Mouse (Mus musculus): ENCODE data around the gene Inafm2. TPM values are rescaled to one million over a fixed set of nuclear protein-coding genes. Genes with fewer than 3 reads are reported as not detected.
A peak's percentile ranks its signal among the peaks of the same experiment; 100 is the strongest.

The Inafm2 gene
- polyA plus RNA-seq, 1 experiment from 2014 or later, result 19.8 TPM

DNA sequence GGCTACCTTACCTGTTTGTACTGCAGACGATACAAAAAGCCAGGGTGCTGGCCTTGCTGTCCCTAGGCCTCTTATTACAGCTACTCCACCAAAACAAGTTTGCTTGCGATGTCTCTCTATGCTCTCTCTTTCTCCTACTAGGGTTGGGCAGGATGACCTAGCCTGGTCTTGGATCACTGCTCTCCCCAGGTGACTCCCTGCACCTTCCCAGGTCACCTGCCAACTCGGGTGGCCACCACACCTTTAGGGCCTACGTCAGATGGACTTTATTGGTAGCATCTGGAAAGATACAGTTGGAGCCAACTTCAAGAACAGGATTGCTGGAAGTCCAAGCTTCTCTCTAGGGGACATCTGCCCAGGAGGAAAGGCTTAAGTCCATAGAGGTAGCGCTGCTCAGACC lies 19.3 kb downstream of the Inafm2 start:
- DNase-seq (ENCODE audit: extremely low spot score, low spot score), result no peak
- Histone ChIP-seq H3K27ac (no peak overlapping the region), H3K36me3 (replicated peaks) (no peaks in the 10 kb centered on the region), H3K9me3 (no peaks in the 10 kb centered on the region), H3K27me3 (ENCODE audit: poor library complexity, severe bottlenecking) (peaks cover 46% of the 10 kb centered on the region), H3K4me1 (peaks cover 36% of the 10 kb centered on the region), H3K4me3 (no peak overlapping the region)
- WGBS, result 83% methylated on average over 5 of the region's 5 CpGs

DNA sequence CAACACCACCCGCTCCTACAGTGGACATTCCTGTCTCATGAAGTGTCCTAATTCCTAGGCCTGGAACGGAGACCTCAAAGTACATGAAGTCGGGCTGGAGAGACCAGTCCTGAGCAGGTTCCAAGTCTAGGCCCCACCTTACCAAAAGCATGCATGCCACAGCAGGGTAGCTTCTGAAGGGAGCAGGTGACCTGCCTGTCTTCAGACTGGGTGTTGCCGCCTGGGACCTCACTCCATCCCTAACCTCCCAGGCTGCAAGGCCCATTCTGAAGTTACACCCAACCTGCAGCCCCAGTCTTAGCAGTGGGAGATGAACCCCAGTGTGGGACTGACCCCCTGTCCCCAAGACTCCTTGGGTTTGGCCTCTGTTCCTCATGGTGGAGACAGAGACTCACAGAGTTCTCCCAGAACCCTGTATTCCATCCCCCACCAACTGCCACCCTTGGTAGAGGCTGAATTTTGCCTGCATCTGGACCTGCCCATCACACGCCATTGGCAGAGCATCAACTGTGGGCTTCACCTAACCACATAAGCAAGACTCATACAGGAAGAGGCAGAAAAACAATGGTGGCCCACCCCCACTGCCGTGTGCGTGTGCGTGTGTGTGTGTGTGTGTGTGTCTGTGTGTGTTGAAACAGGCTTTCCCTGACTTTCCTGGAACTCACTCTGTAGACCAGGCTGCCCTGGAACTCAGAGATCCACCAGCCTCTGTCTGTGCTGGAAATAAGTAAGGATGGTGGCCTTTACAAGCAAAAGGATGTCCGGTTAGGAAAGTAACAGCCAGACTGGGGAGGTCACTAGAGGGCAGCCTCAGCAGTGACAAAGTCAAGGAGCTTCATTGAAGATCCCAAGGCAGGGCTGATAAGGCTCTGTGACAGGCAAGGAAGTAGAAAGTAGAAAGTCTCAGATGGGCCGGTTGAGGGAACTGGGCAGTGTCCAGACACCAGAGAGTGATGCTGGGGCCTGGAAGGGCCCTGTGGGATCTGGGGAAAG lies 20.8 kb downstream of the Inafm2 start:
- H3K4me1 ChIP-seq, result peaks cover 31% of the 10 kb centered on the region
- WGBS, result 77% methylated on average over 10 of the region's 10 CpGs
- H3K27ac ChIP-seq, result no peak overlapping the region

GRCm38 (mm10) chr2:118772158-118772874 lies 26.8 kb downstream of the Inafm2 start, which contains the start of gene Phgr1:
Gene Phgr1, plus strand, starts transcription at chr2:118772769.
- no peaks in the 10 kb centered on the region for H3K27me3 ChIP-seq (ENCODE audit: poor library complexity, severe bottlenecking)
- H3K4me1 ChIP-seq, result no peaks in the 10 kb centered on the region; the same call in 1 of the 2 replicates
- no peaks in the 10 kb centered on the region for H3K9me3 ChIP-seq
- WGBS, result 76% methylated on average over 6 of the region's 6 CpGs
- DNase-seq (ENCODE audit: extremely low spot score, low spot score), result no peak
- no peaks in the 10 kb centered on the region for H3K36me3 ChIP-seq (replicated peaks)
- H3K4me3 ChIP-seq, result no peak within 1 kb of the TSS
- no peak within 1 kb of the TSS for H3K27ac ChIP-seq

More for the DNA sequence above, 20.8 kb downstream of the Inafm2 start:
- Histone ChIP-seq H3K36me3 (replicated peaks) (no peaks in the 10 kb centered on the region), H3K27me3 (ENCODE audit: poor library complexity, severe bottlenecking) (peaks cover 31% of the 10 kb centered on the region), H3K4me3 (no peak overlapping the region), H3K9me3 (no peaks in the 10 kb centered on the region)
- no peak for DNase-seq (ENCODE audit: extremely low spot score, low spot score)

- Histone ChIP-seq H3K27me3 (ENCODE audit: poor library complexity, severe bottlenecking) (peaks cover 7% of the 10 kb centered on the region), H3K4me1 (peaks cover 8% of the 10 kb centered on the region), H3K9me3 (no peaks in the 10 kb centered on the region), H3K27ac (no peak overlapping the region), H3K4me3 (no peak overlapping the region), H3K36me3 (replicated peaks) (no peaks in the 10 kb centered on the region)
- no peak for DNase-seq (ENCODE audit: extremely low spot score, low spot score)
- WGBS, result 93% methylated on average over 2 of the region's 2 CpGs
These were observed 29.0 kb downstream of the Inafm2 start for GRCm38 (mm10) chr2:118774536-118774935.

- no peak overlapping the region for H3K4me3 ChIP-seq
- H3K4me1 ChIP-seq, result peaks cover 16% of the 10 kb centered on the region
- H3K27ac ChIP-seq, result no peak overlapping the region
- 77% methylated on average over 1 of the region's 1 CpGs for WGBS
- H3K9me3 ChIP-seq, result no peaks in the 10 kb centered on the region
- peaks cover 15% of the 10 kb centered on the region for H3K27me3 ChIP-seq (ENCODE audit: poor library complexity, severe bottlenecking)
- DNase-seq (ENCODE audit: extremely low spot score, low spot score), result no peak
- H3K36me3 ChIP-seq (replicated peaks), result no peaks in the 10 kb centered on the region
These were observed 29.8 kb downstream of the Inafm2 start for GRCm38 (mm10) chr2:118775396-118775795.

DNA sequence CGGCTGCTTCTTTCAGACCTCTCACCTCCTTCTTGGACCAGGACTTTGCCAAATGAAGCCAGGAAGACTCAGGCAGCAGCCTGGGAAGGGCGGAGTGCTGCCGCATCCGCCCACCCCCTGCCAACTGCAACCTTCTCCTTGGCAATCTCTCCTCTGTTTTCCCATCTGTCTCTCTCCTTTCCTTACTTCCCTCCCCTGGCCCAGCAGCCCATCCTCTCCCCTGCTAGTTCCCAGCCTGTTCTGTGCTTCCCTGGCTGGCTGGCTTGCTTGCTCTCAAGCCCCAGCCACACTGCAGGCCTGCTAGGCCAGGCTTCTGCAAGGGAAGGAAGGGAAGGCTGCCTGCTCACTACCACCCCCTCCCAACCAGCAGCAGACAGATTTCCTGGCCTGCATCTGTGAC lies 30.3 kb downstream of the Inafm2 start:
- Histone ChIP-seq H3K27me3 (ENCODE audit: poor library complexity, severe bottlenecking) (peaks cover 19% of the 10 kb centered on the region), H3K27ac (no peak overlapping the region), H3K36me3 (replicated peaks) (no peaks in the 10 kb centered on the region), H3K9me3 (no peaks in the 10 kb centered on the region), H3K4me3 (no peak overlapping the region), H3K4me1 (peaks cover 16% of the 10 kb centered on the region)
- DNase-seq (ENCODE audit: extremely low spot score, low spot score), result no peak
- 93% methylated on average over 3 of the region's 4 CpGs for WGBS

GRCm38 (mm10) chr2:118776295-118776694 lies 30.7 kb downstream of the Inafm2 start:
- H3K36me3 ChIP-seq (replicated peaks), result no peaks in the 10 kb centered on the region
- H3K9me3 ChIP-seq, result no peaks in the 10 kb centered on the region
- peaks cover 23% of the 10 kb centered on the region for H3K27me3 ChIP-seq (ENCODE audit: poor library complexity, severe bottlenecking)
- H3K27ac ChIP-seq, result no peak overlapping the region
- no peak for DNase-seq (ENCODE audit: extremely low spot score, low spot score)
- WGBS, result 81% methylated on average over 2 of the region's 2 CpGs
- no peak overlapping the region for H3K4me3 ChIP-seq
- peaks cover 16% of the 10 kb centered on the region for H3K4me1 ChIP-seq

- Histone ChIP-seq H3K36me3 (replicated peaks) (no peaks in the 10 kb centered on the region), H3K27me3 (ENCODE audit: poor library complexity, severe bottlenecking) (peaks cover 23% of the 10 kb centered on the region), H3K4me1 (peaks cover 16% of the 10 kb centered on the region), H3K9me3 (no peaks in the 10 kb centered on the region), H3K4me3 (no peak overlapping the region), H3K27ac (no peak overlapping the region)
- no peak for DNase-seq (ENCODE audit: extremely low spot score, low spot score)
- 81% methylated on average over 4 of the region's 4 CpGs for WGBS
These were observed 32.9 kb downstream of the Inafm2 start for GRCm38 (mm10) chr2:118778418-118778817.

- H3K27ac ChIP-seq, result peak overlapping the region; percentile 81
- H3K36me3 ChIP-seq (replicated peaks), result no peaks in the 10 kb centered on the region
- H3K4me1 ChIP-seq, result peaks cover 16% of the 10 kb centered on the region
- H3K4me3 ChIP-seq, result peak overlapping the region; percentile 51
- WGBS, result 8% methylated on average over 10 of the region's 10 CpGs
- no peak for DNase-seq (ENCODE audit: extremely low spot score, low spot score)
- no peaks in the 10 kb centered on the region for H3K9me3 ChIP-seq
- H3K27me3 ChIP-seq (ENCODE audit: poor library complexity, severe bottlenecking), result peaks cover 23% of the 10 kb centered on the region
These were observed 33.5 kb downstream of the Inafm2 start for GRCm38 (mm10) chr2:118779065-118779464.

- Histone ChIP-seq H3K27me3 (ENCODE audit: poor library complexity, severe bottlenecking) (peaks cover 23% of the 10 kb centered on the region), H3K27ac (peak within 1 kb of the TSS; percentile 81), H3K4me3 (peak within 1 kb of the TSS; percentile 51), H3K36me3 (replicated peaks) (no peaks in the 10 kb centered on the region), H3K9me3 (no peaks in the 10 kb centered on the region), H3K4me1 (peaks cover 16% of the 10 kb centered on the region)
- DNase-seq (ENCODE audit: extremely low spot score, low spot score), result peak; percentile 95
- WGBS, result 13% methylated on average over 39 of the region's 39 CpGs
These were observed 34.2 kb downstream of the Inafm2 start, which contains the start of gene Disp2 for GRCm38 (mm10) chr2:118779504-118780480. Gene Disp2, plus strand, starts transcription at chr2:118779719.

DNA sequence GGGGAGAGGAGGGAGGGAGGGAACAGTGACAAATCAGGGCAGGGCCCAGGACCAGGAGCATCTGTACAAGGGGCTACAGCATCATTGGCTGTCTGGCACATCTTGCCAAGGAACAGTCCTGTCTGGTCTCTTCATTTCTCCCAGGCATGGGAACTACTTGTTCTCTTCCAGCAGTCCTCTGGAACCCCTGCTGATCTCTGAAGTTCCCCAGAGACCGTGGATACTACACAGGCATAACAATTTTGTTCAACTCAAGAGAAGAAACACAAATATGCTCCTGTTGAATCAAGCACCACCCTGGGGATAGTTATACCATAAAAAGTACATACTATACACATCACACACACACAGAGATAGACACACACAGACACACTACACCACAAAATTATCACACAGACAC lies 35.6 kb downstream of the Inafm2 start:
- H3K4me3 ChIP-seq, result no peak overlapping the region
- no peaks in the 10 kb centered on the region for H3K36me3 ChIP-seq (replicated peaks)
- peaks cover 23% of the 10 kb centered on the region for H3K27me3 ChIP-seq (ENCODE audit: poor library complexity, severe bottlenecking)
- H3K27ac ChIP-seq, result no peak overlapping the region
- DNase-seq (ENCODE audit: extremely low spot score, low spot score), result no peak
- 68% methylated on average over 1 of the region's 1 CpGs for whole genome bisulfite sequencing
- peaks cover 16% of the 10 kb centered on the region for H3K4me1 ChIP-seq
- H3K9me3 ChIP-seq, result no peaks in the 10 kb centered on the region

- WGBS, result 74% methylated on average over 4 of the region's 4 CpGs
- Histone ChIP-seq H3K27me3 (ENCODE audit: poor library complexity, severe bottlenecking) (peaks cover 27% of the 10 kb centered on the region), H3K36me3 (replicated peaks) (no peaks in the 10 kb centered on the region), H3K9me3 (no peaks in the 10 kb centered on the region), H3K27ac (no peak overlapping the region), H3K4me1 (peaks cover 16% of the 10 kb centered on the region), H3K4me3 (no peak overlapping the region)
- DNase-seq (ENCODE audit: extremely low spot score, low spot score), result no peak
These were observed 36.7 kb downstream of the Inafm2 start for GRCm38 (mm10) chr2:118782303-118782702.
